Mouse (Mus musculus) erythroblast, embryonic 14.5 days (primary cell): ENCODE results near the gene Acsl1. TPM values are rescaled to one million over a fixed set of nuclear protein-coding genes. Genes with fewer than 3 reads are reported as not detected.

ENCODE experiments used
- H3K27me3 ChIP-seq: 2 replicates; pipeline ENCODE4 v1.6.1; 2012; ENCODE audit warnings: inconsistent platforms; ENCODE audit not compliant: control insufficient read depth
- H3K36me3 ChIP-seq: 2 replicates; pipeline ENCODE4 v1.6.1; 2012; ENCODE audit warnings: mild to moderate bottlenecking, inconsistent platforms; ENCODE audit not compliant: control insufficient read depth
- H3K4me1 ChIP-seq: 2 replicates; pipeline ENCODE4 v1.6.1; 2012; ENCODE audit warnings: inconsistent platforms; ENCODE audit not compliant: control insufficient read depth
- H3K4me3 ChIP-seq: replicated peaks from 2 replicates; pipeline ENCODE3; 2012; ENCODE audit warnings: moderate library complexity, mild to moderate bottlenecking, inconsistent platforms
- H3K9me3 ChIP-seq: 2 replicates; pipeline ENCODE4 v1.6.1; 2012; ENCODE audit warnings: low read length, inconsistent platforms, mixed read lengths; ENCODE audit not compliant: control insufficient read depth
- GATA1 ChIP-seq: IDR thresholded peaks from 2 replicates; pipeline ENCODE4 v1.6.1; 2012; ENCODE audit warnings: low read length, inconsistent platforms, mixed read lengths
- TAL1 ChIP-seq: IDR thresholded peaks from 3 replicates; pipeline ENCODE4 v1.6.1; 2012; ENCODE audit warnings: low read length, inconsistent platforms, mixed read lengths
- polyA plus RNA-seq: library from polyadenylated mRNA; stranded (reverse); fragments of >175 nt; gene quantifications from 2 replicates; pipeline ENCODE4 v1.2.3, GENCODE M21; 2012

Gene Acsl1
- polyA plus RNA-seq, 1 experiment = 2.0 TPM

GRCm38 (mm10) chr8:46546431-46547176 is 75.8 kb downstream of the Acsl1 start:
- Histone ChIP-seq H3K4me3 (peak overlapping the region; percentile 58), H3K9me3 (no peaks in the 10 kb centered on the region), H3K27me3 (no peaks in the 10 kb centered on the region), H3K4me1 (peaks cover 94% of the 10 kb centered on the region), H3K36me3 (no peaks in the 10 kb centered on the region; the same call in 1 of the 2 replicates)
- peak; percentile 98 for TF ChIP-seq TAL1
- peak; percentile 76 for TF ChIP-seq GATA1

- Histone ChIP-seq H3K9me3 (no peaks in the 10 kb centered on the region), H3K4me1 (peaks cover 88% of the 10 kb centered on the region), H3K27me3 (no peaks in the 10 kb centered on the region), H3K36me3 (no peaks in the 10 kb centered on the region; the same call in 1 of the 2 replicates), H3K4me3 (peak overlapping the region; percentile 58)
- TF ChIP-seq GATA1 (no peak), TAL1 (no peak)
Observed at GRCm38 (mm10) chr8:46547245-46547644, 76.4 kb downstream of the Acsl1 start.

GRCm38 (mm10) chr8:46550058-46550457 is 79.2 kb downstream of the Acsl1 start:
- peaks cover 82% of the 10 kb centered on the region for H3K4me1 ChIP-seq
- TF ChIP-seq TAL1 (no peak), GATA1 (no peak)
- no peak overlapping the region for H3K4me3 ChIP-seq
- H3K36me3 ChIP-seq = peaks cover 14% of the 10 kb centered on the region
- H3K27me3 ChIP-seq = no peaks in the 10 kb centered on the region
- no peaks in the 10 kb centered on the region for H3K9me3 ChIP-seq

GRCm38 (mm10) chr8:46551029-46551428 is 80.2 kb downstream of the Acsl1 start:
- H3K4me3 ChIP-seq = peak overlapping the region; percentile 85
- no peaks in the 10 kb centered on the region for H3K9me3 ChIP-seq

GRCm38 (mm10) chr8:46551615-46552440 is 81.0 kb downstream of the Acsl1 start, which contains the start of gene Cenpu:
TSS of gene Cenpu (plus strand) at chr8:46552028.
- H3K4me1 ChIP-seq = peaks cover 64% of the 10 kb centered on the region

More at GRCm38 (mm10) chr8:46551029-46551428, 80.2 kb downstream of the Acsl1 start:
- no peaks in the 10 kb centered on the region for H3K27me3 ChIP-seq
- peaks cover 24% of the 10 kb centered on the region for H3K36me3 ChIP-seq
- peaks cover 72% of the 10 kb centered on the region for H3K4me1 ChIP-seq
- no peak for TF ChIP-seq TAL1
- TF ChIP-seq GATA1 = peak; percentile 62

GRCm38 (mm10) chr8:46552441-46552765 is 81.6 kb downstream of the Acsl1 start:
- Histone ChIP-seq H3K36me3 (peaks cover 38% of the 10 kb centered on the region), H3K4me3 (peak overlapping the region; percentile 85), H3K9me3 (no peaks in the 10 kb centered on the region), H3K27me3 (no peaks in the 10 kb centered on the region), H3K4me1 (peaks cover 58% of the 10 kb centered on the region)
- TF ChIP-seq TAL1 = no peak
- no peak for TF ChIP-seq GATA1

More at GRCm38 (mm10) chr8:46551615-46552440, 81.0 kb downstream of the Acsl1 start, which contains the start of gene Cenpu:
- peak within 1 kb of the TSS; percentile 85 for H3K4me3 ChIP-seq
- no peak for TF ChIP-seq TAL1
- no peak for TF ChIP-seq GATA1
- no peaks in the 10 kb centered on the region for H3K9me3 ChIP-seq
- no peaks in the 10 kb centered on the region for H3K27me3 ChIP-seq
- peaks cover 32% of the 10 kb centered on the region for H3K36me3 ChIP-seq

GRCm38 (mm10) chr8:46559428-46559827 is 88.6 kb downstream of the Acsl1 start:
- peaks cover 99% of the 10 kb centered on the region for H3K36me3 ChIP-seq
- no peaks in the 10 kb centered on the region for H3K27me3 ChIP-seq
- H3K4me1 ChIP-seq = peaks cover 6% of the 10 kb centered on the region
- TF ChIP-seq TAL1 (no peak), GATA1 (no peak)
- H3K4me3 ChIP-seq = no peak overlapping the region
- H3K9me3 ChIP-seq = no peaks in the 10 kb centered on the region

GRCm38 (mm10) chr8:46562333-46562732 is 91.5 kb downstream of the Acsl1 start:
- H3K9me3 ChIP-seq = no peaks in the 10 kb centered on the region
- H3K36me3 ChIP-seq = peaks cover 100% of the 10 kb centered on the region
- peaks cover 3% of the 10 kb centered on the region; the same call in 1 of the 2 replicates for H3K4me1 ChIP-seq
- TF ChIP-seq TAL1 (no peak), GATA1 (no peak)
- no peak overlapping the region for H3K4me3 ChIP-seq
- no peaks in the 10 kb centered on the region for H3K27me3 ChIP-seq

GRCm38 (mm10) chr8:46566914-46567529 is 96.2 kb downstream of the Acsl1 start:
- peaks cover 97% of the 10 kb centered on the region for H3K36me3 ChIP-seq
- no peak for TF ChIP-seq GATA1
- no peak for TF ChIP-seq TAL1
- H3K4me3 ChIP-seq = no peak overlapping the region
- no peaks in the 10 kb centered on the region for H3K4me1 ChIP-seq
- H3K9me3 ChIP-seq = no peaks in the 10 kb centered on the region
- no peaks in the 10 kb centered on the region for H3K27me3 ChIP-seq
